Mouse (Mus musculus) MEL (cell line): Measurements from ENCODE around the gene Ndufb7. TPM values are rescaled to one million over a fixed set of nuclear protein-coding genes. Genes with fewer than 3 reads are reported as not detected.

ENCODE experiments used
- DNase-seq: peaks from one replicate; pipeline ENCODE4 v3.0.0; 2011; ENCODE audit warnings: low read depth, low spot score
- H3K27ac ChIP-seq: 2 replicates; pipeline ENCODE4 v1.5.1; 2012; ENCODE audit warnings: low read depth, mild to moderate bottlenecking, control low read depth, low read length, moderate library complexity; ENCODE audit not compliant: control insufficient read depth
- H3K27me3 ChIP-seq, 2 experiments: fragments of 150-350 bp in 1 of 2; sonication (generic) in 1 of 2; 2 replicates each; pipeline ENCODE4 v1.6.1; 2012; ENCODE audit warnings: low read length in 2 of 2, mild to moderate bottlenecking in 2 of 2, improper control_type of control experiment in 1 of 2, moderate library complexity in 1 of 2; ENCODE audit not compliant: insufficient read depth in 2 of 2, control insufficient read depth in 1 of 2
- H3K36me3 ChIP-seq, 2 experiments: 2 replicates each; pipeline ENCODE4 v1.6.1; 2012 to 2014; ENCODE audit warnings: low read length in 2 of 2, improper control_type of control experiment in 1 of 2, inconsistent platforms in 1 of 2, mild to moderate bottlenecking in 1 of 2; ENCODE audit not compliant: insufficient read depth in 2 of 2, control insufficient read depth in 1 of 2
- H3K4me1 ChIP-seq, 2 experiments: fragments of 150-350 bp in 1 of 2; sonication (generic) in 1 of 2; 2 replicates each; pipeline ENCODE4 v1.6.1; 2012; ENCODE audit warnings: low read length in 2 of 2, improper control_type of control experiment in 1 of 2, mild to moderate bottlenecking in 1 of 2; ENCODE audit not compliant: insufficient read depth in 2 of 2, control insufficient read depth in 1 of 2
- H3K4me3 ChIP-seq, 2 experiments: fragments of 150-350 bp in 1 of 2; sonication (generic) in 1 of 2; 2 replicates each; pipeline ENCODE4 v1.5.1; 2012; ENCODE audit warnings: low read depth in 2 of 2, low read length in 2 of 2, mild to moderate bottlenecking in 2 of 2, moderate library complexity in 2 of 2, control low read depth in 1 of 2, improper control_type of control experiment in 1 of 2; ENCODE audit not compliant: control insufficient read depth in 1 of 2, insufficient read depth in 1 of 2
- H3K79me2 ChIP-seq: 2 replicates; pipeline ENCODE4 v1.6.1; 2012; ENCODE audit warnings: mild to moderate bottlenecking, low read length, moderate library complexity; ENCODE audit not compliant: control insufficient read depth, poor library complexity, insufficient read depth
- H3K9ac ChIP-seq: 2 replicates; pipeline ENCODE4 v1.6.1; 2012; ENCODE audit warnings: low read depth, mild to moderate bottlenecking, control low read depth, low read length, moderate library complexity; ENCODE audit not compliant: control insufficient read depth, poor library complexity, severe bottlenecking
- H3K9me3 ChIP-seq: fragments of 150-350 bp; sonication (generic); replicated peaks from 2 replicates; pipeline ENCODE4 v1.6.1; 2012; ENCODE audit warnings: mild to moderate bottlenecking, low read length, improper control_type of control experiment, moderate library complexity; ENCODE audit not compliant: insufficient read depth
- CTCF ChIP-seq, 3 experiments: IDR thresholded peaks in 2 of 3; conservative IDR thresholded peaks in 1 of 3; 2 replicates each; pipeline ENCODE4 v1.5.1; 2011 to 2012; ENCODE audit warnings: low read length in 3 of 3, low read depth in 2 of 3, mild to moderate bottlenecking in 2 of 3, improper control_type of control experiment in 1 of 3, inconsistent platforms in 1 of 3, mixed read lengths in 1 of 3, moderate library complexity in 1 of 3; ENCODE audit not compliant: control insufficient read depth in 1 of 3, insufficient read depth in 1 of 3, poor library complexity in 1 of 3, severe bottlenecking in 1 of 3
- ETS1 ChIP-seq: IDR thresholded peaks from 2 replicates; pipeline ENCODE4 v1.6.1; 2012; ENCODE audit warnings: low read depth, mild to moderate bottlenecking, inconsistent platforms, low read length, improper control_type of control experiment, moderate library complexity
- GABPA ChIP-seq: IDR thresholded peaks from 2 replicates; pipeline ENCODE4 v1.6.1; 2012; ENCODE audit warnings: low read depth, mild to moderate bottlenecking, inconsistent platforms, low read length, improper control_type of control experiment, moderate library complexity
- HCFC1 ChIP-seq: IDR thresholded peaks from 2 replicates; pipeline ENCODE4 v1.6.1; 2012; ENCODE audit warnings: low read depth, mild to moderate bottlenecking, inconsistent platforms, low read length, improper control_type of control experiment, moderate library complexity
- KAT2A ChIP-seq: conservative IDR thresholded peaks from 2 replicates; pipeline ENCODE4 v1.6.1; 2012; ENCODE audit warnings: low read depth, low read length, improper control_type of control experiment, inconsistent platforms
- MAFK ChIP-seq: IDR thresholded peaks from 2 replicates; pipeline ENCODE4 v1.6.1; 2011; ENCODE audit warnings: low read depth, mild to moderate bottlenecking, low read length, improper control_type of control experiment, borderline replicate concordance
- MAX ChIP-seq: IDR thresholded peaks from 2 replicates; pipeline ENCODE4 v1.6.1; 2011; ENCODE audit warnings: low read length, improper control_type of control experiment
- MAZ ChIP-seq: IDR thresholded peaks from 2 replicates; pipeline ENCODE4 v1.6.1; 2012; ENCODE audit warnings: low read depth, mild to moderate bottlenecking, inconsistent platforms, low read length, improper control_type of control experiment
- MEF2A ChIP-seq: IDR thresholded peaks from 2 replicates; pipeline ENCODE4 v1.6.1; 2014; ENCODE audit warnings: low read depth, mild to moderate bottlenecking, inconsistent platforms, low read length, improper control_type of control experiment; ENCODE audit not compliant: poor library complexity, insufficient replicate concordance, severe bottlenecking; ENCODE audit errors: extremely low read depth
- MXI1 ChIP-seq: IDR thresholded peaks from 2 replicates; pipeline ENCODE4 v1.6.1; 2011; ENCODE audit warnings: mild to moderate bottlenecking, low read depth, low read length, improper control_type of control experiment
- MYB ChIP-seq: IDR thresholded peaks from 2 replicates; pipeline ENCODE4 v1.6.1; 2011; ENCODE audit warnings: mild to moderate bottlenecking, low read depth, low read length, improper control_type of control experiment
- NELFE ChIP-seq: IDR thresholded peaks from 2 replicates; pipeline ENCODE4 v1.6.1; 2011; ENCODE audit warnings: low read depth, low read length, improper control_type of control experiment
- NRF1 ChIP-seq: IDR thresholded peaks from 2 replicates; pipeline ENCODE4 v1.6.1; 2014; ENCODE audit warnings: low read depth, mild to moderate bottlenecking, inconsistent platforms, low read length, improper control_type of control experiment, moderate library complexity; ENCODE audit not compliant: poor library complexity, insufficient read depth, severe bottlenecking
- POLR2A ChIP-seq, 2 experiments: IDR thresholded peaks; 2 replicates each; pipeline ENCODE4 v1.6.1; 2011 to 2012; ENCODE audit warnings: low read length in 2 of 2, mild to moderate bottlenecking in 2 of 2, control low read depth in 1 of 2, improper control_type of control experiment in 1 of 2, low read depth in 1 of 2, moderate library complexity in 1 of 2; ENCODE audit not compliant: control insufficient read depth in 1 of 2, insufficient read depth in 1 of 2, poor library complexity in 1 of 2
- POLR2AphosphoS5 ChIP-seq: IDR thresholded peaks from 2 replicates; pipeline ENCODE4 v1.6.1; 2012; ENCODE audit warnings: low read depth, borderline replicate concordance, mild to moderate bottlenecking, inconsistent platforms, low read length, moderate library complexity, mixed read lengths
- RAD21 ChIP-seq: IDR thresholded peaks from 2 replicates; pipeline ENCODE4 v1.6.1; 2011; ENCODE audit warnings: mild to moderate bottlenecking, low read depth, low read length, improper control_type of control experiment
- RCOR1 ChIP-seq: IDR thresholded peaks from 2 replicates; pipeline ENCODE4 v1.6.1; 2012; ENCODE audit warnings: low read depth, mild to moderate bottlenecking, inconsistent platforms, low read length, improper control_type of control experiment
- SIN3A ChIP-seq: IDR thresholded peaks from 2 replicates; pipeline ENCODE4 v1.6.1; 2012; ENCODE audit warnings: low read length, improper control_type of control experiment, inconsistent platforms
- SMC3 ChIP-seq: IDR thresholded peaks from 2 replicates; pipeline ENCODE4 v1.6.1; 2011; ENCODE audit warnings: low read depth, low read length, improper control_type of control experiment
- TAL1 ChIP-seq: IDR thresholded peaks from 2 replicates; pipeline ENCODE4 v1.6.1; 2012; ENCODE audit warnings: mild to moderate bottlenecking, inconsistent platforms, low read length, moderate library complexity, mixed read lengths
- TBP ChIP-seq: IDR thresholded peaks from 2 replicates; pipeline ENCODE4 v1.8.0; 2011; ENCODE audit warnings: low read depth, low read length, improper control_type of control experiment
- TCF12 ChIP-seq: IDR thresholded peaks from 2 replicates; pipeline ENCODE4 v1.6.1; 2014; ENCODE audit warnings: low read depth, mild to moderate bottlenecking, inconsistent platforms, low read length, improper control_type of control experiment, moderate library complexity
- UBTF ChIP-seq: IDR thresholded peaks from 2 replicates; pipeline ENCODE4 v1.6.1; 2012; ENCODE audit warnings: low read depth, mild to moderate bottlenecking, inconsistent platforms, low read length, improper control_type of control experiment, moderate library complexity, borderline replicate concordance; ENCODE audit not compliant: insufficient read depth
- USF1 ChIP-seq: IDR thresholded peaks from 2 replicates; pipeline ENCODE4 v1.6.1; 2014; ENCODE audit warnings: low read depth, mild to moderate bottlenecking, inconsistent platforms, low read length, improper control_type of control experiment, moderate library complexity
- USF2 ChIP-seq, 2 experiments: IDR thresholded peaks; 2 replicates each; pipeline ENCODE4 v1.6.1; 2011 to 2012; ENCODE audit warnings: improper control_type of control experiment in 2 of 2, low read length in 2 of 2, borderline replicate concordance in 1 of 2, inconsistent platforms in 1 of 2, low read depth in 1 of 2, mild to moderate bottlenecking in 1 of 2; ENCODE audit not compliant: insufficient read depth in 1 of 2
- ZC3H11A ChIP-seq: IDR thresholded peaks from 2 replicates; pipeline ENCODE4 v1.6.1; 2012; ENCODE audit warnings: low read depth, mild to moderate bottlenecking, inconsistent platforms, low read length, improper control_type of control experiment
- ZMIZ1 ChIP-seq: IDR thresholded peaks from 2 replicates; pipeline ENCODE4 v1.6.1; 2012; ENCODE audit warnings: low read depth, mild to moderate bottlenecking, inconsistent platforms, low read length, improper control_type of control experiment, moderate library complexity
- ZNF384 ChIP-seq: IDR thresholded peaks from 2 replicates; pipeline ENCODE4 v1.6.1; 2012; ENCODE audit warnings: low read depth, mild to moderate bottlenecking, inconsistent platforms, low read length, improper control_type of control experiment
- polyA plus RNA-seq, 2 experiments: library from polyadenylated mRNA; stranded (reverse) in 1 of 2; unstranded in 1 of 2; fragments of >175 nt in 1 of 2; fragments of >200 nt in 1 of 2; gene quantifications; 2 replicates each; pipeline versions ENCODE4 v1.2.1 to v1.2.4; 2012; ENCODE audit warnings: low replicate concordance in 2 of 2, low read depth in 1 of 2; ENCODE audit not compliant: insufficient read length in 2 of 2, insufficient read depth in 1 of 2, missing spikeins in 1 of 2
- total RNA-seq: library from RNA; depleted of rRNA; stranded (reverse); fragments of 300-350 nt; gene quantifications from 2 replicates; pipeline ENCODE4 v1.2.3, GENCODE M21; 2012

Ndufb7 gene
- total and polyA plus RNA-seq, 3 experiments = 194 to 311 TPM; not detected in 1

GRCm38 (mm10) chr8:83607661-83608397, 41.4 kb downstream of the Ndufb7 start, which contains the start of the genes Tecr and Dnajb1 (continued):
- TF ChIP-seq RCOR1 = 0 out of 2 replicates have a peak, but pooled peaks have one; percentile 24
- no peak for TF ChIP-seq MAX
- no peak for TF ChIP-seq ZNF384
- TF ChIP-seq NELFE = peak; percentile 95
- TF ChIP-seq MAFK = no peak
- TF ChIP-seq CTCF (IDR thresholded peaks at IDR 0.05 in 2 of 3, conservative IDR thresholded peaks at IDR 0.05 in 1 of 3; ENCODE audit: control insufficient read depth in 1 of 3, insufficient read depth in 1 of 3, low read depth in 2 of 3, low read length in 3 of 3, poor library complexity in 1 of 3, severe bottlenecking in 1 of 3) = no peak
- peak; percentile 40 for TF ChIP-seq SIN3A
- TF ChIP-seq ETS1 = peak; percentile 54
- TF ChIP-seq MYB = peak; percentile 83
- TF ChIP-seq GABPA = no peak
- TF ChIP-seq SMC3 = no peak
- no peak for TF ChIP-seq ZC3H11A
- peak; percentile 69 for TF ChIP-seq TBP
- peak; percentile 97 for TF ChIP-seq ZMIZ1
- no peak for TF ChIP-seq TAL1

- Histone ChIP-seq H3K27me3 (no peaks in the 10 kb centered on the region), H3K9me3 (no peaks in the 10 kb centered on the region), H3K9ac (peak overlapping the region; percentile 92), H3K4me1 (peaks cover 7 to 18% of the 10 kb centered on the region in 2 experiments), H3K27ac (peak overlapping the region; percentile 87), H3K36me3 (peaks cover 13 to 14% of the 10 kb centered on the region in 2 experiments), H3K4me3 (peak overlapping the region; percentile 93 to 98), H3K79me2 (peaks cover 37% of the 10 kb centered on the region)
- TF ChIP-seq USF2 (IDR thresholded peaks at IDR 0.05; ENCODE audit: borderline replicate concordance in 1 of 2, insufficient read depth in 1 of 2, low read depth in 1 of 2, low read length in 2 of 2) (no peak), POLR2A (IDR thresholded peaks at IDR 0.05; ENCODE audit: control insufficient read depth in 1 of 2, insufficient read depth in 1 of 2, low read depth in 1 of 2, low read length in 2 of 2, poor library complexity in 1 of 2) (peak in 1 of 2 experiments; percentile 21; a peak in 1 of 4 replicates), ZC3H11A (no peak), KAT2A (no peak), SMC3 (no peak), MAX (peak; percentile 22; the same call in 1 of the 2 replicates), POLR2AphosphoS5 (no peak), USF1 (no peak), SIN3A (peak; percentile 9), NELFE (no peak), UBTF (no peak), ZNF384 (no peak), MEF2A (no peak), MAFK (no peak), TBP (no peak), MAZ (no peak; the same call in 1 of the 2 replicates), NRF1 (peak; percentile 71), HCFC1 (0 out of 2 replicates have a peak, but pooled peaks have one; percentile 5), TCF12 (no peak), MXI1 (peak; percentile 13; the same call in 1 of the 2 replicates), RAD21 (no peak)
- DNase-seq = peak; percentile 88
Observed at GRCm38 (mm10) chr8:83608398-83608829, 41.9 kb downstream of the Ndufb7 start.
